Mouse (Mus musculus): Measurements from ENCODE around the gene Sdk2. TPM values are rescaled to one million over a fixed set of nuclear protein-coding genes. Genes with fewer than 3 reads are reported as not detected.

Gene Sdk2
- total RNA-seq, 2 experiments from 2014 or later = 27.6 to 30.6 TPM

- H3K4me3 ChIP-seq = no peak overlapping the region
- DNase-seq (ENCODE audit: extremely low spot score in 1 of 2, low spot score in 2 of 2) = no peak
- intact Hi-C loops (cut with DNase I) = no loop called here
- H3K27ac ChIP-seq = peak overlapping the region; percentile 9; the same call in 1 of the 2 replicates
- TF ChIP-seq CTCF (IDR thresholded peaks at IDR 0.05) = no peak
These were observed 269.5 kb downstream of the Sdk2 start for GRCm38 (mm10) chr11:113797014-113797983.

- intact Hi-C loops (cut with DNase I) = no loop called here
- H3K4me3 ChIP-seq = no peak overlapping the region
These were observed 271.0 kb downstream of the Sdk2 start for GRCm38 (mm10) chr11:113795846-113796245.

GRCm38 (mm10) chr11:113791357-113792215 lies 275.3 kb downstream of the Sdk2 start:
- H3K27ac ChIP-seq = peak overlapping the region; percentile 63; the same call in 1 of the 2 replicates
- DNase-seq (ENCODE audit: extremely low spot score in 1 of 2, low spot score in 2 of 2) = peak in 1 of 2 experiments; percentile 50
- no peak for TF ChIP-seq CTCF (IDR thresholded peaks at IDR 0.05)
- no peak overlapping the region for H3K4me3 ChIP-seq
- intact Hi-C loops (cut with DNase I) = no loop called here

More at GRCm38 (mm10) chr11:113795846-113796245, 271.0 kb downstream of the Sdk2 start:
- no peak overlapping the region for H3K27ac ChIP-seq
- TF ChIP-seq CTCF (IDR thresholded peaks at IDR 0.05) = no peak
- DNase-seq (ENCODE audit: extremely low spot score in 1 of 2, low spot score in 2 of 2) = no peak

DNA sequence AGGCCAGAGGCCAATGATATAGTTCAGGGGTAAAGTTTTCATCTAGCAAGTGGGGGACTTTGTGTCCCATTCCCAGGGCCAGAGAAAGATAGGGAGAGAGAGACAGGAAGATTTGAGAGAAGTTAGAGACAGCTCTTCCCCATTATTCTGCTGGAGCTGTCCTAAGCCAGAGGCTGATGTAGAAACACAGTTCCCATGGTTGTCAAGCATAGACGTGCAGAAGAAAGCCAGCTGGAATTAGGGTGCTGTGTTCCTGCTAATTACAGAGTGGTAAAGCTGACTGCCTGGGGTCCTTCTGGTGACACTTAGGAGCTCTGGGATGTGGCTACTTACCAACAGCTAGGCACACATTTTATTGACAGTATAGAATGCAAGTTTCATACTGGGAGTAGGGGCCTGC lies 277.7 kb downstream of the Sdk2 start:
- no peak for TF ChIP-seq CTCF (IDR thresholded peaks at IDR 0.05)
- DNase-seq (ENCODE audit: extremely low spot score in 1 of 2, low spot score in 2 of 2) = no peak
- Histone ChIP-seq H3K4me3 (no peak overlapping the region), H3K27ac (no peak overlapping the region)
- intact Hi-C loops (cut with DNase I) = no loop called here

- no peak for DNase-seq (ENCODE audit: extremely low spot score in 1 of 2, low spot score in 2 of 2)
- intact Hi-C loops (cut with DNase I) = no loop called here
- Histone ChIP-seq H3K27ac (peak overlapping the region; percentile 41), H3K4me3 (no peak overlapping the region)
- no peak for TF ChIP-seq CTCF (IDR thresholded peaks at IDR 0.05)
These were observed 278.6 kb downstream of the Sdk2 start for GRCm38 (mm10) chr11:113788183-113788789.

- H3K4me3 ChIP-seq = no peak overlapping the region
- no peak for DNase-seq (ENCODE audit: extremely low spot score in 1 of 2, low spot score in 2 of 2)
- no peak overlapping the region for H3K27ac ChIP-seq
- intact Hi-C loops (cut with DNase I) = no loop called here
- TF ChIP-seq CTCF (IDR thresholded peaks at IDR 0.05) = no peak
These were observed 279.2 kb downstream of the Sdk2 start for GRCm38 (mm10) chr11:113787432-113788182.

- intact Hi-C loops (cut with DNase I) = no loop called here
- Histone ChIP-seq H3K27ac (no peak overlapping the region), H3K4me3 (no peak overlapping the region)
- TF ChIP-seq CTCF (IDR thresholded peaks at IDR 0.05) = no peak
- DNase-seq (ENCODE audit: extremely low spot score in 1 of 2, low spot score in 2 of 2) = no peak
These were observed 279.8 kb downstream of the Sdk2 start for GRCm38 (mm10) chr11:113787009-113787408.

DNA sequence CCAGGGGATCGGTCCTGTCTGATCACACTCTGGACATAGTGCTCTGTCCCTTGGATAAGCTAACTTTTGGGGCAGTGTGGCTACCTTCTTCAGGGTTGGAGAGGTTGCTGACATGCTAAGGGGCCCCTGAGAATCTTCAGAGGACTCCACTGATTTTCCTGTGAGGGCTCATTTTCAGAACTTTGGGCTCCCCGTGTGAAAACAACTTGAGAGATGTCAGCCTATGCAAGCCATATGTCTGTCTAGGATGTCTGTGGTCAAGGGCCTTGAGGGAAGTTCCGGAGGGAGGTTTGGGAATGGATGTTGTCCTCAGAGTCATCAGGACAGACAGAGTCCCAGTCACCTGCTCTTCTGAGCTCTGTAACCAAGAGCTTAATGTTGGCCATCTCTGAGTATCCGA lies 280.5 kb downstream of the Sdk2 start:
- no peak for DNase-seq (ENCODE audit: extremely low spot score in 1 of 2, low spot score in 2 of 2)
- TF ChIP-seq CTCF (IDR thresholded peaks at IDR 0.05) = no peak
- Histone ChIP-seq H3K27ac (peak overlapping the region; percentile 76), H3K4me3 (no peak overlapping the region)
- intact Hi-C loops (cut with DNase I) = no loop called here

- DNase-seq (ENCODE audit: extremely low spot score in 1 of 2, low spot score in 2 of 2) = peak; percentile 46 to 56
- TF ChIP-seq CTCF (IDR thresholded peaks at IDR 0.05) = no peak
- intact Hi-C loops (cut with DNase I) = loop anchor here (2.0 kb wide), 1 partner anchor 21 kb away; no protein-coding TSS in a partner anchor
- H3K27ac ChIP-seq = peak overlapping the region; percentile 76
- 0 out of 2 replicates have a peak overlapping the region, but pooled peaks have one; percentile 17 for H3K4me3 ChIP-seq
These were observed 281.3 kb downstream of the Sdk2 start for GRCm38 (mm10) chr11:113785406-113786171.

Measured in left cerebral cortex, adult 2 months (tissue).